Mouse (Mus musculus) limb, embryonic 13.5 days (tissue): ENCODE data around the gene Ano2. TPM values are rescaled to one million over a fixed set of nuclear protein-coding genes. Genes with fewer than 3 reads are reported as not detected.

Source experiments
- ATAC-seq: fragments of 200-750 bp; cut with Nextera tagmentation; 2 replicates; pipeline ENCODE4 v1.8.0; 2017; ENCODE audit warnings: low read depth, moderate number of reproducible peaks, moderate TSS enrichment; ENCODE audit not compliant: low FRiP score
- H3K27ac ChIP-seq: fragments of 300-500 bp; sonication (generic); 2 replicates; pipeline ENCODE4 v1.5.1; 2015; ENCODE audit warnings: inconsistent platforms, mild to moderate bottlenecking, moderate library complexity
- H3K27me3 ChIP-seq: fragments of 300-500 bp; sonication (generic); 2 replicates; pipeline ENCODE4 v1.6.1; 2015; ENCODE audit warnings: mild to moderate bottlenecking, inconsistent platforms
- H3K36me3 ChIP-seq: fragments of 300-500 bp; sonication (generic); 2 replicates; pipeline ENCODE4 v1.6.1; 2015; ENCODE audit warnings: inconsistent platforms, mild to moderate bottlenecking, moderate library complexity
- H3K4me1 ChIP-seq: fragments of 300-500 bp; sonication (generic); 2 replicates; pipeline ENCODE4 v1.6.1; 2015; ENCODE audit warnings: inconsistent platforms
- H3K4me2 ChIP-seq: fragments of 300-500 bp; sonication (generic); replicated peaks from 2 replicates; pipeline ENCODE4 v1.6.1; 2015; ENCODE audit warnings: inconsistent platforms, mild to moderate bottlenecking, moderate library complexity
- H3K4me3 ChIP-seq: fragments of 300-500 bp; sonication (generic); 2 replicates; pipeline ENCODE4 v1.5.1; 2015; ENCODE audit warnings: moderate library complexity, mild to moderate bottlenecking, inconsistent platforms
- H3K9ac ChIP-seq: fragments of 300-500 bp; sonication (generic); 2 replicates; pipeline ENCODE4 v1.6.1; 2015; ENCODE audit warnings: mild to moderate bottlenecking, inconsistent platforms
- H3K9me3 ChIP-seq: fragments of 300-500 bp; sonication (generic); 2 replicates; pipeline ENCODE4 v1.6.1; 2016; ENCODE audit warnings: inconsistent platforms
- WGBS: fragments of 180-500 bp; shearing (Covaris S2); methylation state at CpG from one replicate; pipeline ENCODE4 v1.1.7; 2015; 5-methylcytosine and 5-hydroxymethylcytosine counted together
- polyA plus RNA-seq: library from polyadenylated mRNA; unstranded; fragments of >200 nt; fragmentation: Nextera tagmentation; extraction: Ambion mirVana; gene quantifications from 2 replicates; pipeline ENCODE4 v1.2.1, GENCODE M21; 2015

The Ano2 gene
- polyA plus RNA-seq, 1 experiment from 2014 or later = not detected

GRCm38 (mm10) chr6:125858294-125858693 lies 168.1 kb downstream of the Ano2 start:
- no peaks in the 10 kb centered on the region for H3K9me3 ChIP-seq
- H3K36me3 ChIP-seq = no peaks in the 10 kb centered on the region
- 66% methylated on average over 1 of the region's 1 CpGs for WGBS
- no peaks in the 10 kb centered on the region for H3K4me1 ChIP-seq
- H3K27ac ChIP-seq = no peak overlapping the region
- H3K27me3 ChIP-seq = no peaks in the 10 kb centered on the region
- no peak overlapping the region for H3K4me2 ChIP-seq
- ATAC-seq = no peak
- H3K4me3 ChIP-seq = no peak overlapping the region
- no peak overlapping the region for H3K9ac ChIP-seq

DNA sequence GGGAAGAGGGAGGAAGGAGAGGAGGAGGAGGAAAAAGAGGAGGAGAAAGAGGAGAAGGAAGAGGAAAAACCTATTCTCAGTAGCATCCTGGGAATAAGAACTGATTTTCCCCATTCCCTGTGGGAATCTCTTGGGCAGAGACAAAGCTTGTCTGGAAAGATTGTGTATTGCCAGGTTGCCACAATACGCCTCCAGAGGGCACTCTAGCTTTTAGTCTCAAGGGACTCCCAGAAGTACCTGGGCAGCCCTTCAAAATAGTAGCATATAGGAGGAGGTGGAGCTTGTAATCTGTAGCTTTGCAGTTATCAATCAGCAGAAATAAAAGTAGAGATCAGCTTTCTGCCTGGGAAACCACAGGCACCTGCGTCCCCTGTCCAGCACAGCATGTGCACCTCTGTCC lies 178.3 kb downstream of the Ano2 start:
- no peak overlapping the region for H3K27ac ChIP-seq
- H3K9ac ChIP-seq = no peak overlapping the region
- 33% methylated on average over 2 of the region's 2 CpGs for WGBS
- H3K4me1 ChIP-seq = no peaks in the 10 kb centered on the region
- no peaks in the 10 kb centered on the region for H3K9me3 ChIP-seq
- no peaks in the 10 kb centered on the region for H3K27me3 ChIP-seq
- H3K4me2 ChIP-seq = no peak overlapping the region
- no peak for ATAC-seq
- no peak overlapping the region for H3K4me3 ChIP-seq
- no peaks in the 10 kb centered on the region for H3K36me3 ChIP-seq

GRCm38 (mm10) chr6:125871482-125871881 lies 181.3 kb downstream of the Ano2 start:
- H3K36me3 ChIP-seq = no peaks in the 10 kb centered on the region
- H3K4me2 ChIP-seq = no peak overlapping the region
- H3K4me3 ChIP-seq = no peak overlapping the region
- no peaks in the 10 kb centered on the region for H3K4me1 ChIP-seq
- 82% methylated on average over 4 of the region's 4 CpGs for WGBS
- no peak overlapping the region for H3K27ac ChIP-seq
- H3K9me3 ChIP-seq = no peaks in the 10 kb centered on the region
- no peak overlapping the region for H3K9ac ChIP-seq
- ATAC-seq = no peak
- H3K27me3 ChIP-seq = no peaks in the 10 kb centered on the region

GRCm38 (mm10) chr6:125874742-125875141 lies 184.5 kb downstream of the Ano2 start:
- ATAC-seq = no peak

GRCm38 (mm10) chr6:125876884-125877283 lies 186.7 kb downstream of the Ano2 start:
- H3K4me2 ChIP-seq = no peak overlapping the region
- H3K27ac ChIP-seq = no peak overlapping the region
- no peaks in the 10 kb centered on the region for H3K9me3 ChIP-seq
- H3K9ac ChIP-seq = no peak overlapping the region
- ATAC-seq = no peak
- H3K27me3 ChIP-seq = no peaks in the 10 kb centered on the region
- 92% methylated on average over 1 of the region's 1 CpGs for WGBS
- H3K36me3 ChIP-seq = no peaks in the 10 kb centered on the region
- no peak overlapping the region for H3K4me3 ChIP-seq
- H3K4me1 ChIP-seq = no peaks in the 10 kb centered on the region

More at GRCm38 (mm10) chr6:125874742-125875141, 184.5 kb downstream of the Ano2 start:
- Histone ChIP-seq H3K9me3 (no peaks in the 10 kb centered on the region), H3K4me3 (no peak overlapping the region), H3K4me1 (no peaks in the 10 kb centered on the region), H3K27ac (no peak overlapping the region), H3K9ac (no peak overlapping the region), H3K36me3 (no peaks in the 10 kb centered on the region), H3K27me3 (no peaks in the 10 kb centered on the region), H3K4me2 (no peak overlapping the region)
- 87% methylated on average over 6 of the region's 6 CpGs for WGBS

DNA sequence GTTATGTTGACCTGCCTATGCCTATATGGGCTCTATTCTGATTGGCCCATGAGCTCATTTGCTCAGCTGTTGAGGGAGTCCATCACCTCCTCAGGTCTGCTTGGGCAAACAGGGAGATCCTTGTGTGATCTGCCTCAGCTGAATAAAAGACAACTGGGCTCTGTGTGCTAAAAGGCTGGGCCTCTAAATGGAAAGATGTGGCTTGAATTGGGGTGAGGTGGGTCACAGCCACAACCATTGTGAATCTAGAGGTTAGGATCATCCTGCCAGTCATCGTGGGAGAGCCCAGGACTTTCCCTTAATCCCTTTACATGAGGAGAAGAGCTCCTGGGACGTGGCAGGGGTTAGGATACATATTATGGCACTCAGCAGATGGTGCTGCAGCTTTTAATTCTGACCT lies 188.5 kb downstream of the Ano2 start:
- H3K36me3 ChIP-seq = no peaks in the 10 kb centered on the region
- H3K4me2 ChIP-seq = no peak overlapping the region
- 70% methylated on average over 2 of the region's 2 CpGs for WGBS
- no peak overlapping the region for H3K9ac ChIP-seq
- H3K9me3 ChIP-seq = no peaks in the 10 kb centered on the region
- H3K27ac ChIP-seq = no peak overlapping the region
- H3K4me1 ChIP-seq = no peaks in the 10 kb centered on the region
- H3K27me3 ChIP-seq = no peaks in the 10 kb centered on the region
- no peak for ATAC-seq
- H3K4me3 ChIP-seq = no peak overlapping the region

- no peaks in the 10 kb centered on the region for H3K4me1 ChIP-seq
- WGBS = 91% methylated on average over 7 of the region's 7 CpGs
- H3K27ac ChIP-seq = no peak overlapping the region
- H3K9ac ChIP-seq = no peak overlapping the region
- H3K4me3 ChIP-seq = no peak overlapping the region
- no peaks in the 10 kb centered on the region for H3K9me3 ChIP-seq
- no peak for ATAC-seq
- no peak overlapping the region for H3K4me2 ChIP-seq
- H3K27me3 ChIP-seq = no peaks in the 10 kb centered on the region
- no peaks in the 10 kb centered on the region for H3K36me3 ChIP-seq
Observed at GRCm38 (mm10) chr6:125879306-125879705, 189.1 kb downstream of the Ano2 start.

DNA sequence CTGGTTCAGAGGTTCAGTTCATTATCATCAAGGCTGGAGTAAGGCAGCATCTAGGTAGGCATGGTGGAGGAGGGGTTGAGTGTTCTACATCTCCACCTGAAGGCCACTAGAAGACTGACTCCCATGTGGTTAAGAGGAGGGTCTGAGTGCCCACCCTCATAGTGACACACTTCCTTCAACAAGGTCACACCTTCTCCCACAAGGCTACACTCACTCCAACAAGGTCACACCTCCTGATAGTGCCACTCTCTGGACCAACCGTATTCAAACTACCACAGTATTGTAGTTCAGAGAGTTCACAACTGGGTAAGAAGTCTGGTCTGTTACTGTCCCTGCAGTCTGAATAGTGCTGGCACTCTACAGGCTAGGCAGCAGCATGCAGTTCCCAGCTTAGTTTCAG lies 198.4 kb downstream of the Ano2 start:
- H3K4me2 ChIP-seq = no peak overlapping the region
- H3K9ac ChIP-seq = no peak overlapping the region
- no peak for ATAC-seq
- no peak overlapping the region for H3K27ac ChIP-seq
- H3K4me1 ChIP-seq = no peaks in the 10 kb centered on the region
- no peaks in the 10 kb centered on the region for H3K9me3 ChIP-seq
- H3K4me3 ChIP-seq = no peak overlapping the region
- WGBS = 84% methylated on average over 1 of the region's 1 CpGs
- H3K27me3 ChIP-seq = no peaks in the 10 kb centered on the region
- no peaks in the 10 kb centered on the region for H3K36me3 ChIP-seq

GRCm38 (mm10) chr6:125894340-125894739 lies 204.1 kb downstream of the Ano2 start:
- Histone ChIP-seq H3K27ac (no peak overlapping the region), H3K9me3 (no peaks in the 10 kb centered on the region), H3K36me3 (no peaks in the 10 kb centered on the region), H3K4me3 (no peak overlapping the region), H3K4me1 (no peaks in the 10 kb centered on the region), H3K27me3 (no peaks in the 10 kb centered on the region), H3K4me2 (no peak overlapping the region), H3K9ac (no peak overlapping the region)
- WGBS = 79% methylated on average over 3 of the region's 3 CpGs
- ATAC-seq = no peak

DNA sequence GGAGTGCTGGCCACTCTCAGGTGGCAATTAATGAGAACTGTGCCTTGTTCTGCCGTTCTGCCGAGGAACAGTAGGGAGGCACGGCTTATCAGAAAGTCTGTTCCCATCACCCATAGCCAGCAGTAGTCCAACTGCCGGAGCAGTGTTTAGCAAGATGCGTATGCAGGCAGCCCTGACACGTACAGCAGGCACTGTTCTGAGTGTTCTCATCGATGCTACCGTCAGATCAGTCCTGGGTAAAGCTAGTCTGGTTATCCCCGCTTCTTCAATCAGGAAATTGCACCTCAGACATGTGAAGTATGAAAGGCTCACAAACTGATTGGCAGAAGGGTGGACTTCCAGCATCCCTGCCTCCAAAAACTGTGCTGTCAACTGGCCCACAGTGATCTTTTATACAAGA lies 224.2 kb downstream of the Ano2 start:
- Histone ChIP-seq H3K36me3 (no peaks in the 10 kb centered on the region), H3K27ac (no peak overlapping the region), H3K4me2 (no peak overlapping the region), H3K4me3 (no peak overlapping the region), H3K9me3 (no peaks in the 10 kb centered on the region), H3K4me1 (no peaks in the 10 kb centered on the region), H3K9ac (no peak overlapping the region), H3K27me3 (no peaks in the 10 kb centered on the region)
- 74% methylated on average over 9 of the region's 9 CpGs for WGBS
- no peak for ATAC-seq

GRCm38 (mm10) chr6:125922746-125923145 lies 232.5 kb downstream of the Ano2 start:
- Histone ChIP-seq H3K4me1 (no peaks in the 10 kb centered on the region), H3K4me3 (no peak overlapping the region), H3K4me2 (no peak overlapping the region), H3K27me3 (no peaks in the 10 kb centered on the region), H3K9ac (no peak overlapping the region), H3K27ac (no peak overlapping the region), H3K36me3 (no peaks in the 10 kb centered on the region), H3K9me3 (no peaks in the 10 kb centered on the region)
- no peak for ATAC-seq
- WGBS = 58% methylated on average over 3 of the region's 3 CpGs

DNA sequence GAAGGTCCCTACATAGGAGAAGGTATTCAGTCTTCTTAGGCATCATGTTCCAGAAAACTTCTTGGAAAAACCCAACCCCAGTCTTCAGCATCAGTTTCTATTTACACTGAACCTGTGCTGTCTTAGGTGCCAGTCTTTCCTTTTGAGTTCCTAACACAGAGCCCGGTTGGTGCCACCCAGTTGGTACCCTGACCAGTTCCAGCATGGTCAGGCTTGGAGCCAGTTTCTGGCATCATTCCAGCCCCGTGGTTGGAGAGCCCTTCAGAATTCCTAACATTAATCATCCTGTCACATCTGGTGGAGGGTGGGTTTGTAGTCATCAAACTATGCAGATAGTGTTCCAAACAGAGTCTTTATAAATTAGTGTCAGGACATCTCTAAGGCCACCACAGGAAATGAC lies 234.8 kb downstream of the Ano2 start:
- Histone ChIP-seq H3K27ac (no peak overlapping the region), H3K9ac (no peak overlapping the region), H3K4me2 (no peak overlapping the region), H3K4me1 (no peaks in the 10 kb centered on the region), H3K27me3 (no peaks in the 10 kb centered on the region), H3K9me3 (no peaks in the 10 kb centered on the region), H3K4me3 (no peak overlapping the region), H3K36me3 (no peaks in the 10 kb centered on the region)
- no peak for ATAC-seq
- 62% methylated on average over 2 of the region's 2 CpGs for WGBS

GRCm38 (mm10) chr6:125925861-125926260 lies 235.6 kb downstream of the Ano2 start:
- Histone ChIP-seq H3K4me3 (no peak overlapping the region), H3K36me3 (no peaks in the 10 kb centered on the region), H3K27ac (no peak overlapping the region), H3K4me2 (no peak overlapping the region), H3K4me1 (no peaks in the 10 kb centered on the region), H3K27me3 (no peaks in the 10 kb centered on the region), H3K9me3 (no peaks in the 10 kb centered on the region), H3K9ac (no peak overlapping the region)
- ATAC-seq = no peak
- WGBS = 84% methylated on average over 3 of the region's 3 CpGs
